Mouse (Mus musculus) heart, adult 2 months (tissue): ENCODE measurements around the gene Kpna7. TPM values are rescaled to one million over a fixed set of nuclear protein-coding genes. Genes with fewer than 3 reads are reported as not detected.
A peak's percentile ranks its signal among the peaks of the same experiment; 100 is the strongest.
"Not testable (repeated sequence)": the region's sequence is repeated elsewhere in the genome, so short reads cannot be mapped to it uniquely, and the experiment has no call there.

Source experiments
- DNase-seq, 2 experiments: peaks; one replicate each; pipeline ENCODE4 v3.0.0; 2021
- H3K27ac ChIP-seq: fragments of 200-600 bp; 2 replicates; pipeline ENCODE4 v1.8.1; 2022
- H3K27me3 ChIP-seq: fragments of 200-500 bp; 2 replicates; pipeline ENCODE4 v1.6.1; 2012; ENCODE audit warnings: mild to moderate bottlenecking, low read length, inconsistent platforms, mixed read lengths; ENCODE audit not compliant: control insufficient read depth, insufficient read depth
- H3K36me3 ChIP-seq: fragments of 200-500 bp; 2 replicates; pipeline ENCODE4 v1.6.1; 2012; ENCODE audit warnings: low read length, inconsistent platforms; ENCODE audit not compliant: control insufficient read depth, insufficient read depth
- H3K4me1 ChIP-seq: fragments of 200-500 bp; 2 replicates; pipeline ENCODE4 v1.6.1; 2011; ENCODE audit warnings: low read length; ENCODE audit not compliant: control insufficient read depth, insufficient read depth
- H3K4me3 ChIP-seq: fragments of 200-600 bp; 2 replicates; pipeline ENCODE4 v1.8.1; 2022
- H3K79me2 ChIP-seq: fragments of 200-500 bp; replicated peaks from 2 replicates; pipeline ENCODE4 v1.6.1; 2012; ENCODE audit warnings: mild to moderate bottlenecking, inconsistent platforms, low read length, moderate library complexity, mixed read lengths; ENCODE audit not compliant: control insufficient read depth, insufficient read depth
- H3K9ac ChIP-seq: fragments of 200-500 bp; 2 replicates; pipeline ENCODE4 v1.6.1; 2012; ENCODE audit warnings: low read depth, mild to moderate bottlenecking, control low read depth, inconsistent platforms, low read length, mixed read lengths
- CTCF ChIP-seq: fragments of 200-600 bp; IDR thresholded peaks from 2 replicates; pipeline ENCODE4 v1.8.1; 2022; ENCODE audit warnings: antibody characterized with exemption, mild to moderate bottlenecking, moderate library complexity
- EP300 ChIP-seq: fragments of 200-500 bp; IDR thresholded peaks from 2 replicates; pipeline ENCODE4 v1.6.1; 2011; ENCODE audit warnings: low read depth, low read length, control low read depth; ENCODE audit not compliant: insufficient read depth
- POLR2A ChIP-seq: fragments of 200-500 bp; IDR thresholded peaks from 2 replicates; pipeline ENCODE4 v1.6.1; 2011; ENCODE audit warnings: mild to moderate bottlenecking, low read depth, low read length, control low read depth; ENCODE audit not compliant: insufficient read depth
- whole genome bisulfite sequencing: fragments of 180-500 bp; shearing (Covaris S2); methylation state at CpG from one replicate; pipeline ENCODE4 v1.1.7; 2018; 5-methylcytosine and 5-hydroxymethylcytosine counted together
- intact Hi-C: fragments of 180-260 bp; cut with DNase I; formaldehyde crosslinking; loops from one replicate; pipeline ENCODE4 v1.15.1; 2025
- polyA plus RNA-seq: library from polyadenylated mRNA; depleted of rRNA; stranded (reverse); fragments of >200 nt; gene quantifications from 2 replicates; pipeline ENCODE4 v1.2.3, GENCODE M21; 2012
- total RNA-seq, 2 experiments: library from RNA; stranded (reverse); gene quantifications; 2 replicates each; pipeline ENCODE4 v1.2.3; 2021

The Kpna7 gene
- total and polyA plus RNA-seq, 3 experiments: not detected

- TF ChIP-seq POLR2A (no peak), CTCF (no peak), EP300 (no peak)
- Histone ChIP-seq H3K79me2 (no peaks in the 10 kb centered on the region), H3K4me1 (no peaks in the 10 kb centered on the region), H3K9ac (no peak overlapping the region), H3K4me3 (no peak overlapping the region), H3K36me3 (no peaks in the 10 kb centered on the region), H3K27ac (no peak overlapping the region), H3K27me3 (no peaks in the 10 kb centered on the region)
- intact Hi-C loops: no loop called here
- DNase-seq: no peak
- 96% methylated on average over 9 of the region's 9 CpGs for WGBS
Measured at GRCm38 (mm10) chr5:145100960-145101359, 17.1 kb upstream of the Kpna7 start.

DNA sequence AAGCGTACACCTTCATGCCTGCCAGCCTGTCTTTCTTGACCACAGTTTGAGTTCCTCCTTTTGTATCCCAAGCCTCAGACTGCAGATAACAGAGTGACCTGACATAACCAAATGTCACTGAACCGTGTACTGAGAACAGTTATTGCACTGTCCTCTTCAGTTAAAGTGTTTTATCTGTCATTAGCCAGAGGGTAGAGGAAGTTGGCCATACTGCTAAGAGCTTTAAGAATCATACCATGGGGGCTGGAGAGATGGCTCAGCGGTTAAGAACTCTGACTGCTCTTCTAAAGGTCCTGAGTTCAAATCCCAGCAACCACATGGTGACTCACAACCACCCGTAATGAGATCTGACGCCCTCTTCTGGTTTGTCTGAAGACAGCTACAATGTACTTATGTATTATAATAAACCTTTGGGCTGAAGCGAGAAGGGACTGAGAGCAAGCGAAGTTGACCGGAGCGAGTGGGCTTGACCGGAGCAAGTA is 14.6 kb upstream of the Kpna7 start:
- DNase-seq: no peak
- Histone ChIP-seq H3K9ac (no peak overlapping the region), H3K27me3 (no peaks in the 10 kb centered on the region), H3K4me1 (no peaks in the 10 kb centered on the region), H3K4me3 (no peak overlapping the region), H3K27ac (no peak overlapping the region), H3K79me2 (no peaks in the 10 kb centered on the region), H3K36me3 (no peaks in the 10 kb centered on the region; the same call in 1 of the 2 replicates)
- intact Hi-C loops: no loop called here
- WGBS: 91% methylated on average over 10 of the region's 10 CpGs
- TF ChIP-seq EP300 (no peak), POLR2A (no peak), CTCF (no peak)

DNA sequence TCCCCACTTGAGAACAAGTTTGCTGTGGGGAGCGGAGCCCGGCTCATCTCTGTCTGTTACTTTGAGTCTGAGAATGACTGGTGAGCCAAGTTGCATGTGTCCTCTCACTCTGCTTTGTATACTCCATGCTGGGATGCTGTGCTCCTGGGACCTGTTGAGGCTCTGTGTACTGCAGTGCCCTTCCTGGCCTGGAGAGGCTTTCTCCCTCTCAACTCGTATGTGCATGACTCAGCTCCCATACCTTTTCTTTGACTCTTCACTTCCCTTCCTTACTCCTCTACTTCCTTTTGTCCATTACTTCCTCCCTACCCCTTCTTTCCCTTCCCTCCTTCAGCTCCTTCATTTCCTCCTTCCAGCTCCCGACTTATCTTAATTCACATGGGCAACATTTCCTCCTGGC is 12.4 kb upstream of the Kpna7 start:
- H3K4me1 ChIP-seq: no peaks in the 10 kb centered on the region
- no peak overlapping the region for H3K9ac ChIP-seq
- no peaks in the 10 kb centered on the region for H3K27me3 ChIP-seq
- WGBS: 67% methylated on average over 4 of the region's 4 CpGs
- intact Hi-C loops: no loop called here
- 0 out of 2 replicates have a peak, but pooled peaks cover 2% of the 10 kb centered on the region for H3K79me2 ChIP-seq
- H3K4me3 ChIP-seq: no peak overlapping the region
- peaks cover 2% of the 10 kb centered on the region; the same call in 1 of the 2 replicates for H3K36me3 ChIP-seq
- DNase-seq: no peak
- no peak overlapping the region for H3K27ac ChIP-seq
- TF ChIP-seq CTCF: no peak
- no peak for TF ChIP-seq EP300
- TF ChIP-seq POLR2A: no peak

GRCm38 (mm10) chr5:145089878-145090277 is 6.0 kb upstream of the Kpna7 start:
- no peak overlapping the region for H3K4me3 ChIP-seq
- no peaks in the 10 kb centered on the region for H3K27me3 ChIP-seq
- WGBS: 65% methylated on average over 3 of the region's 3 CpGs
- intact Hi-C loops: no loop called here
- H3K79me2 ChIP-seq: peaks cover 6% of the 10 kb centered on the region
- peaks cover 2% of the 10 kb centered on the region; the same call in 1 of the 2 replicates for H3K36me3 ChIP-seq
- no peak for DNase-seq
- no peak for TF ChIP-seq POLR2A
- TF ChIP-seq EP300: no peak
- TF ChIP-seq CTCF: no peak
- no peaks in the 10 kb centered on the region for H3K4me1 ChIP-seq
- H3K9ac ChIP-seq: no peak overlapping the region
- no peak overlapping the region for H3K27ac ChIP-seq

DNA sequence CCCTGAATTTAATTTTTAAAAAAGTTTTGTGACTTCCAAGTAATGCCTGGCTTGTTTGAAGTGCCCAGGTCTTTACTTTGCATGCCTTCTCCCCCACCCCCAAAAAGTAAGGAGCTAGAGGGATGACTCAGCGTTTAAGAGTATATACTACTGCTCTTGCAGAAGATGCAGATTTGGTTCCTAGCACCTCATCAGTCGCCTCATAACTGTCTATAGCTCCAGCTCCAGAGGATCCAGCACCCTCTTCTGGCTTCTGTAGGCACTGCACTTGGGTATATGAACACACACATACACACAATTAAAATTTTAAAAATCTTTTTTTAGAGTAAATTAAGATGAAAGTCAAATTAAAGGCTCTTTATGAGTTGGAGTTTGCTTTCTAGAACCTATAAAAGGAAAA is 4.4 kb upstream of the Kpna7 start:
- intact Hi-C loops: no loop called here
- TF ChIP-seq POLR2A: no peak
- peak; percentile 27; the same call in 1 of the 2 replicates for TF ChIP-seq CTCF
- no peak for TF ChIP-seq EP300
- no peak for DNase-seq
- no peak overlapping the region for H3K4me3 ChIP-seq
- peaks cover 12% of the 10 kb centered on the region for H3K79me2 ChIP-seq
- no peaks in the 10 kb centered on the region for H3K4me1 ChIP-seq
- peaks cover 6% of the 10 kb centered on the region; the same call in 1 of the 2 replicates for H3K36me3 ChIP-seq
- WGBS: 100% methylated on average over 2 of the region's 2 CpGs
- no peak overlapping the region for H3K27ac ChIP-seq
- H3K27me3 ChIP-seq: no peaks in the 10 kb centered on the region
- no peak overlapping the region for H3K9ac ChIP-seq

GRCm38 (mm10) chr5:145084822-145085221 is 992 bp upstream of the Kpna7 start:
- Histone ChIP-seq H3K9ac (no peak overlapping the region; the same call in 1 of the 2 replicates), H3K4me1 (no peaks in the 10 kb centered on the region), H3K36me3 (peaks cover 4% of the 10 kb centered on the region; the same call in 1 of the 2 replicates), H3K79me2 (peaks cover 10% of the 10 kb centered on the region), H3K27ac (no peak overlapping the region), H3K4me3 (peak overlapping the region; percentile 91), H3K27me3 (no peaks in the 10 kb centered on the region)
- no peak for DNase-seq
- 36% methylated on average over 2 of the region's 2 CpGs for WGBS
- intact Hi-C loops: loop anchor here (2.0 kb wide), 2 partner anchors 32 to 54 kb away; no protein-coding TSS in a partner anchor
- TF ChIP-seq CTCF (no peak), EP300 (no peak)

- 43% methylated on average over 6 of the region's 6 CpGs for WGBS
- H3K36me3 ChIP-seq, H3K4me1 ChIP-seq, H3K27me3 ChIP-seq, intact Hi-C loops, H3K79me2 ChIP-seq, DNase-seq: not testable (repeated sequence)
- H3K27ac ChIP-seq: peak overlapping the region; percentile 88
- H3K4me3 ChIP-seq: peak overlapping the region; percentile 91
- peak overlapping the region; percentile 52 for H3K9ac ChIP-seq
Measured at GRCm38 (mm10) chr5:145083201-145083600, 629 bp downstream of the Kpna7 start.
